Mouse (Mus musculus) fibroblast of lung, adult 2 months (primary cell): ENCODE measurements at regions not wholly inside any gene's neighbourhood (a gene's known extent, or its start where the extent isn't known, plus 50 kb on each side); places are given as distances from the start of the nearest gene placed in this dataset.

Experiments used
- DNase-seq: peaks from one replicate; pipeline ENCODE4 v3.0.0-alpha.2; 2011; ENCODE audit warnings: low read depth

- DNase-seq = no peak
Measured at GRCm38 (mm10) chr9:120628794-120629560, 57.7 kb downstream of the Rpl14 start.

GRCm38 (mm10) chr9:120629609-120630008 lies 58.4 kb downstream of the Rpl14 start:
- no peak for DNase-seq

DNA sequence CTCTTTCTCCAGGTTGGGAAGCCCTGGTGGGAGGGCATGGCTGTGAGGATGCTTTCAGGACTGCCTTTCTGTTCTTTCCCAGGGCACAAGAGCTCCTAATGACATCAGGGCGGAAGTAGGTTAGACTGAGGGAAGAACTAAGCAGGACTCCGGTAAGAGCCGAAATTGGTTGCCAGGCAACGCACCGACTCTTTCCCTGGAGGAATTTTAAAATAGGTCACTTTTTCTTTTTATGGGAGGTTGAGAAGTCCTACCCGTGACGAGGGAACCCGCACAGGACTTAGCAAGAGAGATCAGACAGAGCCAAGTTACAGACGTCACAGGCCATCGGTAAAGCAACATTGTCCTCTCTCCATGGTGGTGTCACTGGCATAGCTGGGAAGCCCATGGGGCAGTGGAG lies 61.6 kb downstream of the Rpl14 start:
- no peak for DNase-seq

- no peak for DNase-seq
Measured at GRCm38 (mm10) chr9:120642656-120643055, 71.4 kb downstream of the Rpl14 start.

DNA sequence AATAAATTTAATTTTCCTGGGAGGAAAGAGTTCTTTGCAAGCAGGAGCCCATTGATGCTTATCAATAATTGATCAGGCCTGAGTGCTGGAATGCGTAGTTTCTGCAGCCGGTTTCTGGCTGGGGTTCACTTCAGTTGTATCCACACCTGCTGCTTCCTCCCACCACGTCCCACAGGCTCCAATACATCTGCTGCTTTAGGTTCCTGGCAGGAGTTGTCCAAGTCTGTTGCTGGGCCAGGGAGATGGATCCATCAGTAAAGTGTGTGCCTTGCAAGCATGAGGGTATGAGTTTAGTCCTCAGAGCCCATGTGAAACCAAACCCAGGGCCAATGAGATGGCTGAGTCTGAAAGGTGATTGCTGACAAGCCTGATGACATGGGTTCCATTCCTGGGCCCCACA lies 72.1 kb downstream of the Rpl14 start:
- DNase-seq = no peak

DNA sequence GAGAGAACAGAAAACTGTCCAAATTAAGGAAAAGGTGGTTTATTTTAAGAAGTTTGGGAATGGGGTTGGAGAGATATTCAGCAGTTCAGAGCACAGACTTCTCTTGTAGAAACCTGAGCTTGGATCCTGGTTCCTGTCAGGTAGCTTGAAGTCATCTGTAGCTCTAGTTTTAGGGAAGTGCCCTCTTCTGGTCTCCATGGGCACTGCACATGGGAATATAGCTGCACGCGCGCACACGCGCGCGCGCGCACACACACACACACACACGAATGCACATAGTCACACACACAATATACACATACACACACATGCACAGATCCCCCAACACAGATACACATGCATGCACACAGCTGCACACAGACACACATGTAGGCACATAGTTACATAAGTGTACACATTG lies 74.5 kb downstream of the Rpl14 start:
- DNase-seq = no peak

DNA sequence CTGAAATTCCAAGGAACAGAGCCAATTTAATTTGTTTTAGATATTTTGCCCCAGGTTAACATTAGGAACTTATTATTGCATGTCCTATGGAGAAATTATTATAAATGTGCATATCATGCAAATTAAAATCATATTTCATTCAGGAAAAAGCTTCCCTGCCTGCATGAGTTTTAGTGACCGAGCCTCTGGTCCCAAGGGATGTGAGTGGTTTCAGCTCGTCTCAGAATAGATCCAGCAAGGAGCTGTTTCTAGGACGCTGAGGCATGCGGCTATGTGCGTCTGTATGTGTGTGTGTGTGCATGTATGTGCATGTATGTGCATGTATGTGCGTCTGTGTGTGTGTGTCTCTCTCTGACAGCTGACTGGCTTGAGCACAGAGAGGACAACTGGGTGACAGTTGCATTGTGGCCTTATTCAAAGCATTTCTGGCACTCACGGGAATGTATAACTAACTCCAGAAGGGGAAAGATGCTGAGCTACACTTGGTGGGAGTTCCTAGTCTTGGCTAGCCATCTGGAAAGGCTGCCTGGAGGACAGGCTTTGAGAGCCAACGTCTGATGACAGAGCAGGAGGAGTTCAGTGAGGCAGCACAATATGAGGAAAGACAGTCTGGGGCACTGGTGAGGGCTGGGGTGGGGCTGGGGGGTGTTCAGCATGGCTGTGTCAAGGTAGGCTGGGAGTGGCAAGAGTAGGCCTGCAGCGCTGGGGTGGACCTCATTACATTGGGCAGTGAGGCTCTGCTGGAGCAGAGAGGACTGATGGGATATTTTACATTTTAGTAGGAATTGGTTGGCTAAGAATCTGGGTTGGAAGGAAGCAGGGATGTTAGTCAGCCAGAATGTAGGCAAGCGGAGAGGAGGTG lies 75.8 kb downstream of the Rpl14 start:
- no peak for DNase-seq

DNA sequence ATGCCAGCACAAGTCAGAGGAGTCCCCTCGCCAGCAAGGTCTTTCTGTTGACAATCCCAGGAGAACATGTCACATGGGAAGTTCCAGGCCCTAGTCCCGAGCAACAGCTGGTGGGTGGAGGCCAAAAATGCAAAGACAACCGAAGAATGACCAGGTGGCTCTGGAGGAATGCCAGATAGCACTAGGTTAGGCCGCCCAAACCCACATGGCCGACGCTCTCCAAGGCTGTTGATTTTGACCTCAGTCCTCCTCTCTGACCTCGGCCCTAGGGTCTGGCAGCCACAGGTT lies 76.4 kb downstream of the Rpl14 start:
- no peak for DNase-seq

DNA sequence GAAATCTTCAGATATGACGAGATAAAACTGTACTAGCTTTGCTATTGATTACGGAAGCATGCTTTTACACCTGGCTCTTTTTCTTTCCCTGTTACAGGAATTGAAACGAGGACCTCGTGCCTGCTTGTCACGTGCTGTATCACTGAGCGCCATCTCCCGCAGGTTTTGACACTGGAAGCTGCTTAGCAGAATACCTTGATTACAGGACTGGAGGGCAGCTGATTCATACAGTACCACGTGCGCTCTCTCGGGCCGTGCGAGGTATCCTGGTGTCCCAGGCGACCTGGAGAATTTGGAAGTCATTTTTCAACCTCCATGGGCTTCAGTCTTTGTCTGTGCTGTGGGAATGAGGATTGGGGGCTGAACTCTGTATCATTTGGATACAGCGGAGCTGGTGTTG lies 81.5 kb downstream of the Rpl14 start:
- DNase-seq = no peak

- no peak for DNase-seq
Measured at GRCm38 (mm10) chr9:120653170-120653569, 81.9 kb downstream of the Rpl14 start.

- peak; percentile 65 for DNase-seq
Measured at GRCm38 (mm10) chr9:120654736-120655135, 83.5 kb downstream of the Rpl14 start.

- no peak for DNase-seq
Measured at GRCm38 (mm10) chr9:120656976-120657375, 85.7 kb downstream of the Rpl14 start.

GRCm38 (mm10) chr9:120657786-120658185 lies 86.5 kb downstream of the Rpl14 start:
- peak; percentile 84 for DNase-seq

GRCm38 (mm10) chr9:120658576-120658975 lies 87.3 kb downstream of the Rpl14 start:
- DNase-seq = peak; percentile 99

DNA sequence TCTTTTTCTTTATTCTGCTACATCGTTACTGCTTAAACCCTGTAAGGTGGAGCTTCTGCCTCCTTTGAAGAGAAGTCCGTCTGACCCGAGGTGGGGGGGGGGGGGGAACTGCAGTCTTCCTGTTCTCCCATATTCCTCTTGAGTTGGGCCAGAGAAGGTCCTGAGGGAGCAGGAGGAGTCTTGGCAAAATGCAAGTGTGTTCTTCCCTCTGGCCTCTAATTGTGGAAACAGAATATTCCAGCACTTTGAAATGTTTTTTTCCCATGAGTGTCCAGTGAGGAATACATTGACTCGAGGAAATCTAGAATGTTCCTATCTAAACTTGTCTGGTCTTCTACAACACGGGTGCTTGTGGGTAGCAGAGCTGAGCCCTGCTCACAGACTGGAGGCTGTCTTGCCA lies 90.0 kb downstream of the Rpl14 start:
- DNase-seq = no peak

- peak; percentile 90 for DNase-seq
Measured at GRCm38 (mm10) chr9:120661641-120662227, 90.5 kb downstream of the Rpl14 start.

GRCm38 (mm10) chr9:120663181-120663580 lies 91.9 kb downstream of the Rpl14 start:
- no peak for DNase-seq

DNA sequence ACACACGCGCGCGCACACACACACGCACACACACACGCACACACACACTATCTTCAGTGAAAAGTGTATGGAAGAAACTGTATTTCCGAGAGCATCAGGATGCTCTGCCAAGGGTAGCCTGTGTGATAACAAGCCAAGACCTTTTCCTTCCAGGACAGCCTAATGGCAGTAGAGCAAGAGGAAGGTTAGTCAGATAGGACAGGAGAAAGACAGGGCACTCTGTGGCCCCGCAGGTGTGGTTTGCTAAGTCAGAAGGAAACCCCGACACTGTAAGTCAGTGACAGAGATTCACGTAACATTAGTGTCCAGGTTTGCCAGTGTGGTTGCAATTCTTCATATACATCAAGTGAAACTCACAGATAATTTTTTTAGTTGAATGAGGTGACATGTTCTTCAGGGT lies 92.8 kb downstream of the Rpl14 start:
- DNase-seq = no peak

GRCm38 (mm10) chr9:120672452-120672851 lies 101.2 kb downstream of the Rpl14 start:
- DNase-seq = no peak

DNA sequence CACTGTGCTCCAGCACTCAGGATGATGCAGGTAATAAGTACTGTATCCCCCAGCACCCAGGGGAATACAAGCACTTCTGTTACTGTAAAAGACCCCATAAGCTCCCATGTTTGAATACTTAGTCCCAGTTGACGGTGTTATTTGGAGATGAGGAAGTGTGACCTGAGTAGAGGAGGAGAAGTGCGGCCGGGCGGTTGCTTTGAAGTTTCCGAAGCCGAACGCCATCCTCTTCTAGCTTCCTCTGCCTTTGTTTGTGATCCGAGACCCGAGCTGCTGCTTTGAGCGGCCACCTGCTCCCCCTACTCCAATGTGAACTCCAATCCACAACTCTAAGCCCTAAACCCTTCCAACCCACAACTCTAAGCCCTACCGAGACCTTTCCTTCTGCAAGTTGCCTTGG lies 103.6 kb downstream of the Rpl14 start:
- DNase-seq = no peak

DNA sequence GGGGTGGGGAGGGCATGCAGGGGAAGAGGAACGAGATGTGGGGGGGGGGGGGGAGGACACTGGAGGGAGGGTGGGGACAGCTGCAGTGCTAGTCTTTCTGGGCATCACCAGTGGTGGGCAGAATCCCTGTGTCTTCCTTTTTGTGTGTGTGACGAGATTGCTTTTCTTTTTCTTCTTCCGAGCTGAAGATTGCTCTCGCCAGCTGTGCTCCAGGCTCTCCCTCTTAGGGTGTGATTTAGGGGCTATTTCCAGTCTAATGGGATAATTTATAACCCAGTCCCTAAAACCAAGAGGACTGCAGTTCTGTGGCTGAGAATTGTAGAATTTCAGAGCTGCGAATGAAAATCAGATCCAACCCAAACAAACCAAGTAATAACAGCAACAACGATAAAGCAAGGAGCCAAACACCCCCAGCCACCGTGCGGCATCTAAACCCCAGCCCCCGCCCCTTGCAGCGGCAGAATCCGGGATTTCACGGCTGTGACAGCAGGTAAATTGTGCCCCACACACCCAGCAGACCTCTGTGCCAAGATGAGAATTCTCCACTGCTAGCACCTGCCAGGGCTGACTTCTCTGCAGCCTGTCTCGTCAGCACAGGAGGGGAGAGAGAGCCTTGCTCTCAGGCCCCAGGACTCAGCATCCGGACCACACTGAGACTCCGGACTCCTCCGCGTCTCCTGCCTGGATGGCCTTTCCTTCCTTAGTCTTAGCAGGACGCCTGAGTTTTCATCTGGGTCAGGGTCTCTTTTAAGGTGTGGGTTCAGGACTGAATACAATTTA lies 104.3 kb downstream of the Rpl14 start:
- DNase-seq = no peak

DNA sequence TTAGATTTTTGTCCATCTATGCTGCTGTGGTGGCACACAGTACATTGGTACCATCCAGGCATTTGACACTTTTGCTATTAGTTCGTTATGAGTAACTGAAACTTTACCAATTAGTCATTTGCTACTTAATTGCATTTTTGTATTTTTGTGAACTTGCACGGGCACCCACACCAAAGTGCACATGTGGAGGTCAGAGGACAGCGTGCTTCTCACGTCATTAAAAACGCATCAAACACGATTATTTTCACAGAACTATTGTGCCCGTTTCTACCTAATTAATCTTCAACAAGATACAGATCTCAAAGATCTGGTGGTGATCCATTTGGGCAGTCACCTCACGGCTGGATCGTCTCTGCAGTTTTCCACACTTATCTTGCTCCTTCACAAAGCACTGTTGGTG lies 105.1 kb downstream of the Rpl14 start:
- no peak for DNase-seq
